In the genomic region with DNA sequence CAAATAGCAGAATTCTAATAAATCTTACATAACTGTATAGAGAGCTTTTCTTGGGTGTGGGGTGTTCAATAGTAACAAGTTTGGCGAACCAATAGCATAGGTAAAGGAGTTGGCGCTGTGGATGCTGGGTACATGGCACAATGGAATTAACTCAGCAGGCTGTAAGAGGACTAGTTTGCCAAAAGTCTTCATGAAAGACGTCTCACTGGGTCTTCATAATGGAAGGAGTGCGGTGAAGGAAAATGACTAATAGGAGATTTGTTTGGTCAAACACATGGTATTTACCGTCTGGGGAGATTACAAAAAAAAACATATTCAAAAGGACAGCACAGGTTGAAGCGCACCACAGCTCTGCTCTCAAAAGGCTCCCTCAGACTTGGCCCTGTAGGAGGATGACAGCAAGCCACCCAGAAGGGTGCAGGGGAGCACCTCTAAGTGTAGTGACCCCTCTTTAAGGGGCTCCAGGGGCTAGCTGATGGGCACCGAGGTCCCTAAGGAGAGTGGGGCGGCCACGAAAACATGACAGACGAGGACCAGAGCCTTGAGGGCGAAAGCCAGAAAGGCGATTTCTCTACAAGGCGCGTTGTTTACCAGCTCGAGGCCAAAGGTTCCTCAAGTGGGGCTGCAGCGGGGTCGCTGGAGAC, we compare ENCODE assay signal across 8 mouse cellular contexts. TPM values are rescaled to one million over a fixed set of nuclear protein-coding genes. Genes with fewer than 3 reads are reported as not detected.
DNase-seq lines count a peak whose midpoint lies in the region; ATAC-seq and TF ChIP-seq lines count a peak whose summit lies in the region.

No protein-coding gene starts in this region.

- no peak for ATAC-seq in heart, embryonic 11.5 days (replicated peaks; ENCODE audit: insufficient number of reproducible peaks, low FRiP score, low TSS enrichment)
- ATAC-seq in CD4-positive, CD25-positive, alpha-beta regulatory T cell, adult 4 months, result peak; percentile 12
- ATAC-seq in embryonic facial prominence, embryonic 13.5 days (ENCODE audit: insufficient number of reproducible peaks, insufficient read depth, low FRiP score, low TSS enrichment, low read depth), result peak; percentile 29; the same call in 1 of the 2 replicates
- peak; percentile 29 for ATAC-seq in intestine, postnatal 0 days
- ATAC-seq in neural tube, embryonic 14.5 days (ENCODE audit: low read depth), result peak; percentile 65

- no peaks in the 10 kb centered on the region for H3K9me3 ChIP-seq in heart, embryonic 11.5 days (replicated peaks; ENCODE audit: control insufficient read depth, low read length)
- H3K9me3 ChIP-seq in embryonic facial prominence, embryonic 13.5 days, result no peaks in the 10 kb centered on the region
- no peaks in the 10 kb centered on the region for H3K9me3 ChIP-seq in intestine, postnatal 0 days (ENCODE audit: control insufficient read depth)
- H3K9me3 ChIP-seq in neural tube, embryonic 14.5 days (ENCODE audit: control insufficient read depth, low read length), result no peaks in the 10 kb centered on the region

- no peak for TF ChIP-seq CTCF in intestine, postnatal 0 days (IDR thresholded peaks at IDR 0.05; ENCODE audit: low read depth)

- DNase-seq in heart, adult 11 months, result no peak
- DNase-seq in layer of hippocampus, postnatal 25 days (ENCODE audit: extremely low spot score in 1 of 2, low spot score in 1 of 2), result no peak
- no peak for DNase-seq in spleen, adult 18-20 months

- H3K27me3 ChIP-seq in heart, embryonic 11.5 days (ENCODE audit: control insufficient read depth, insufficient read depth, low read length), result no peaks in the 10 kb centered on the region
- no peaks in the 10 kb centered on the region for H3K27me3 ChIP-seq in embryonic facial prominence, embryonic 13.5 days
- no peaks in the 10 kb centered on the region for H3K27me3 ChIP-seq in intestine, postnatal 0 days (replicated peaks; ENCODE audit: control insufficient read depth, insufficient read depth, low read length)
- H3K27me3 ChIP-seq in neural tube, embryonic 14.5 days (ENCODE audit: control insufficient read depth, insufficient read depth, low read length), result no peaks in the 10 kb centered on the region

- H3K36me3 ChIP-seq in heart, embryonic 11.5 days (ENCODE audit: control insufficient read depth, insufficient read depth, low read length), result no peaks in the 10 kb centered on the region
- no peaks in the 10 kb centered on the region for H3K36me3 ChIP-seq in embryonic facial prominence, embryonic 13.5 days
- H3K36me3 ChIP-seq in intestine, postnatal 0 days (ENCODE audit: control insufficient read depth, insufficient read depth), result no peaks in the 10 kb centered on the region
- H3K36me3 ChIP-seq in neural tube, embryonic 14.5 days (ENCODE audit: control insufficient read depth, insufficient read depth, low read length), result no peaks in the 10 kb centered on the region

- H3K4me3 ChIP-seq in heart, embryonic 11.5 days (ENCODE audit: low read depth, low read length), result peak overlapping the region; percentile 98
- H3K4me3 ChIP-seq in embryonic facial prominence, embryonic 13.5 days, result peak overlapping the region; percentile 92
- H3K4me3 ChIP-seq in intestine, postnatal 0 days (ENCODE audit: low read depth, low read length), result peak overlapping the region; percentile 87
- peak overlapping the region; percentile 61 for H3K4me3 ChIP-seq in neural tube, embryonic 14.5 days (ENCODE audit: low read depth, low read length)

- H3K4me1 ChIP-seq in heart, embryonic 11.5 days (ENCODE audit: control insufficient read depth, insufficient read depth, low read length), result peaks cover 20% of the 10 kb centered on the region
- peaks cover 34% of the 10 kb centered on the region for H3K4me1 ChIP-seq in embryonic facial prominence, embryonic 13.5 days
- H3K4me1 ChIP-seq in intestine, postnatal 0 days (replicated peaks; ENCODE audit: control insufficient read depth, insufficient read depth, low read length), result peaks cover 10% of the 10 kb centered on the region; the same call in 1 of the 2 replicates
- peaks cover 25% of the 10 kb centered on the region for H3K4me1 ChIP-seq in neural tube, embryonic 14.5 days (ENCODE audit: control insufficient read depth, insufficient read depth, low read length)

- H3K4me2 ChIP-seq in heart, embryonic 11.5 days, result peak overlapping the region; percentile 92
- peak overlapping the region; percentile 76 for H3K4me2 ChIP-seq in embryonic facial prominence, embryonic 13.5 days
- peak overlapping the region; percentile 92 for H3K4me2 ChIP-seq in intestine, postnatal 0 days (replicated peaks; ENCODE audit: low read depth)
- peak overlapping the region; percentile 57 for H3K4me2 ChIP-seq in neural tube, embryonic 14.5 days (ENCODE audit: low read depth, low read length)

- peak overlapping the region; percentile 100 for H3K9ac ChIP-seq in heart, embryonic 11.5 days (ENCODE audit: low read depth, low read length)
- peak overlapping the region; percentile 99 for H3K9ac ChIP-seq in embryonic facial prominence, embryonic 13.5 days
- H3K9ac ChIP-seq in intestine, postnatal 0 days (ENCODE audit: low read depth, low read length), result peak overlapping the region; percentile 97
- peak overlapping the region; percentile 84 for H3K9ac ChIP-seq in neural tube, embryonic 14.5 days (replicated peaks; ENCODE audit: low read depth, low read length)

- peak overlapping the region; percentile 99 for H3K27ac ChIP-seq in heart, embryonic 11.5 days (ENCODE audit: low read depth, low read length)
- peak overlapping the region; percentile 97 for H3K27ac ChIP-seq in embryonic facial prominence, embryonic 13.5 days
- H3K27ac ChIP-seq in intestine, postnatal 0 days (ENCODE audit: low read depth, low read length), result peak overlapping the region; percentile 97
- peak overlapping the region; percentile 92 for H3K27ac ChIP-seq in neural tube, embryonic 14.5 days (ENCODE audit: low read depth, low read length)

- 15% methylated on average over 17 of the region's 17 CpGs for WGBS in heart, embryonic 11.5 days (ENCODE audit: insufficient replicate concordance)
- WGBS in embryonic facial prominence, embryonic 13.5 days, result 15% methylated on average over 17 of the region's 17 CpGs
- WGBS in intestine, postnatal 0 days, result 21% methylated on average over 17 of the region's 17 CpGs
- 16% methylated on average over 17 of the region's 17 CpGs for WGBS in neural tube, embryonic 14.5 days

RNA-seq across cellular contexts. Expression of gene Usp47, which starts 0.7 kb away (rescaled TPM):
- polyA plus RNA-seq in heart, embryonic 11.5 days (2014; fragmentation: Nextera tagmentation; extraction: Ambion mirVana), result 76.5 and 92.2 TPM in 2 replicates
- 10 to 100 TPM; 16.1 to 23.4 TPM for polyA plus RNA-seq in CD4-positive, CD25-positive, alpha-beta regulatory T cell, adult 4 months (2017; shearing (Covaris generic))
- 69.5 and 77.7 TPM in 2 replicates for polyA plus RNA-seq in embryonic facial prominence, embryonic 13.5 days (2015; fragmentation: Nextera tagmentation; extraction: Ambion mirVana)
- 26.9 and 29.6 TPM in 2 replicates for polyA plus RNA-seq in intestine, postnatal 0 days (2015; fragmentation: Nextera tagmentation; extraction: Ambion mirVana)
- polyA plus RNA-seq in neural tube, embryonic 14.5 days (2014; fragmentation: Nextera tagmentation; extraction: Ambion mirVana), result 86.2 and 106 TPM in 2 replicates
- 10 to 100 TPM; 63.4 to 67.6 TPM for total RNA-seq in layer of hippocampus, postnatal 25 days (2021)
